Mouse (Mus musculus) neural tube, embryonic 14.5 days (tissue): Measurements from ENCODE around the gene Ppp5c. TPM values are rescaled to one million over a fixed set of nuclear protein-coding genes. Genes with fewer than 3 reads are reported as not detected.

Experiments used
- ATAC-seq: fragments of 200-750 bp; cut with Nextera tagmentation; 2 replicates; pipeline ENCODE4 v1.8.0; 2017; ENCODE audit warnings: low read depth, mild to moderate bottlenecking, moderate TSS enrichment, moderate library complexity
- H3K27ac ChIP-seq: fragments of 300-500 bp; sonication (generic); 2 replicates; pipeline ENCODE4 v1.5.1; 2014; ENCODE audit warnings: low read depth, mild to moderate bottlenecking, control low read depth, low read length, moderate library complexity, mixed read lengths
- H3K27me3 ChIP-seq: fragments of 300-500 bp; sonication (generic); 2 replicates; pipeline ENCODE4 v1.6.1; 2014; ENCODE audit warnings: low read length; ENCODE audit not compliant: control insufficient read depth, insufficient read depth
- H3K36me3 ChIP-seq: fragments of 300-500 bp; sonication (generic); 2 replicates; pipeline ENCODE4 v1.6.1; 2014; ENCODE audit warnings: low read length, mixed read lengths; ENCODE audit not compliant: control insufficient read depth, insufficient read depth
- H3K4me1 ChIP-seq: fragments of 300-500 bp; sonication (generic); 2 replicates; pipeline ENCODE4 v1.6.1; 2014; ENCODE audit warnings: low read length; ENCODE audit not compliant: control insufficient read depth, insufficient read depth
- H3K4me2 ChIP-seq: fragments of 300-500 bp; sonication (generic); 2 replicates; pipeline ENCODE4 v1.6.1; 2014; ENCODE audit warnings: mild to moderate bottlenecking, low read depth, low read length, control low read depth
- H3K4me3 ChIP-seq: fragments of 300-500 bp; sonication (generic); 2 replicates; pipeline ENCODE4 v1.5.1; 2014; ENCODE audit warnings: low read depth, low read length, control low read depth, mixed read lengths
- H3K9ac ChIP-seq: fragments of 300-500 bp; sonication (generic); replicated peaks from 2 replicates; pipeline ENCODE4 v1.6.1; 2014; ENCODE audit warnings: low read depth, mild to moderate bottlenecking, control low read depth, low read length, mixed read lengths
- H3K9me3 ChIP-seq: fragments of 300-500 bp; sonication (generic); 2 replicates; pipeline ENCODE4 v1.6.1; 2016; ENCODE audit warnings: low read length; ENCODE audit not compliant: control insufficient read depth
- WGBS: fragments of 180-500 bp; shearing (Covaris S2); extraction: QIAGEN DNeasy Blood & Tissue Kit; methylation state at CpG from one replicate; pipeline ENCODE4 v1.1.7; 2014; 5-methylcytosine and 5-hydroxymethylcytosine counted together
- polyA plus RNA-seq: library from polyadenylated mRNA; unstranded; fragments of >200 nt; fragmentation: Nextera tagmentation; extraction: Ambion mirVana; gene quantifications from 2 replicates; pipeline ENCODE4 v1.2.1, GENCODE M21; 2014

Gene Ppp5c
- polyA plus RNA-seq, 1 experiment from 2014 or later = 121 TPM

GRCm38 (mm10) chr7:16980348-16980747, 47.4 kb downstream of the Ppp5c start:
- Histone ChIP-seq H3K36me3 (no peaks in the 10 kb centered on the region), H3K27me3 (no peaks in the 10 kb centered on the region), H3K4me3 (no peak overlapping the region), H3K9me3 (no peaks in the 10 kb centered on the region), H3K4me1 (peaks cover 18% of the 10 kb centered on the region), H3K4me2 (peak overlapping the region; percentile 33), H3K27ac (peak overlapping the region; percentile 46), H3K9ac (no peak overlapping the region)
- WGBS = 1% methylated on average over 12 of the region's 12 CpGs
- ATAC-seq = no peak; the same call in 1 of the 2 replicates

DNA sequence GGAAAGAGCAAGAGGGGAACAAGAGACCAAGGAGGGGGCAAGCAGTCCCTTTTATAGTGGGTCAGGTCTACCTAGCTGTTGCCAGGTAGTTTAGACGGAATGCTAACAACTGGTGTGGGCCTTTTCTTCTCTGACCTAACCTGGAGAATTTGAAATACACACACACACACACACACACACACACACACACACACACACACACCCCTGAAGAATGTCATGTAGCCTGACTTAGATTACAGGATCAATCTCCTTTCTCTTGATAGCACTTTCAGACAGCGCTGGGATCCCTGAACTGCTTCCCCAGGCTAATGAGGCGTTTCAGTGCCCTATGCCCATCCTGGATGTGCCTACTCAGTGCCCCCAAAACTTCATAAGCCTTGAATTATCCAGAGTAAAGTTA, 49.1 kb downstream of the Ppp5c start:
- WGBS = 89% methylated on average over 3 of the region's 3 CpGs
- Histone ChIP-seq H3K9me3 (no peaks in the 10 kb centered on the region), H3K9ac (no peak overlapping the region), H3K36me3 (no peaks in the 10 kb centered on the region), H3K4me1 (peaks cover 12% of the 10 kb centered on the region), H3K4me3 (no peak overlapping the region), H3K27ac (no peak overlapping the region), H3K4me2 (no peak overlapping the region), H3K27me3 (no peaks in the 10 kb centered on the region)
- ATAC-seq = no peak

DNA sequence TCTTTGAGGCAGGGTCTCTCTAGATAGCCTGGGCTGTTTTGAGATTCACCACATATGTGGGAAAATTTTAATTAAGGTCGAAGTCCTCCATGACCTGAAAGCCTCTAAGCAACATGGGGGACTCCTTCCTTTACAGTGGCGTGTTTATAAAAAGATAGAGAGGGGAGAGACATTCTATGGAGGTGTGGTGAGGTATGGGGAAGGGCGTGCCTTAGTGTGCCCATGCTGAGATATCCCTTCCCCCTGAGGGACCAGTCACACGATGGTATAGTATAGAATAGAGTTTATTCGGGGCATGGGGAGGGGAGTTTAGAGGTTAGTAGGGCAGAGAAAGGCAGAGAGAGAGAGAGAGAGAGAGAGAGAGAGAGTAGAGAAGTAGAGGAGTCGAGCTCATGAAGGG, 49.6 kb downstream of the Ppp5c start:
- no peaks in the 10 kb centered on the region for H3K9me3 ChIP-seq
- no peak overlapping the region for H3K4me3 ChIP-seq
- H3K27ac ChIP-seq = no peak overlapping the region
- peaks cover 8% of the 10 kb centered on the region for H3K4me1 ChIP-seq
- no peak for ATAC-seq
- 70% methylated on average over 6 of the region's 6 CpGs for WGBS
- no peaks in the 10 kb centered on the region for H3K36me3 ChIP-seq
- no peaks in the 10 kb centered on the region for H3K27me3 ChIP-seq
- no peak overlapping the region for H3K4me2 ChIP-seq
- H3K9ac ChIP-seq = no peak overlapping the region

DNA sequence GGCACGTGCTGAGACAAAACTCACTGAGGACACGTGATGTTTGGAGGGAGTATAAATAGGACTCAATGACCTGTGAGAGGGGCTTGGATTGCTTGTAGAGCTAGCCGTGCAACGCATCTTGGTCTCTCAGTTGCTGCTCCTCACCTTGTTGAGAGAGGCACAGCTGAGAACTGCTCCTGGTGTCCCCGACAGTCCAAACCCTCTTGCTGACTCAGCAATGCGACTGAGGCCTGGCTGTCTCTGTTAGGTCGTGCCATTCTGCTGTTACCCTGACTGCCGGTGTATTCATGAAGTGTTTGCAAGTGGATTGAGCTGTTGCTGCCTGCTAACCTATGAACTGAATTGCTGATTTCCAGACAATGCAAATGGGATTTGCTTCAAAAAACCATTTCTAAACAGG, 51.4 kb downstream of the Ppp5c start:
- no peak overlapping the region for H3K4me2 ChIP-seq
- no peaks in the 10 kb centered on the region for H3K4me1 ChIP-seq
- no peak for ATAC-seq
- no peak overlapping the region for H3K4me3 ChIP-seq
- 59% methylated on average over 8 of the region's 8 CpGs for WGBS
- no peaks in the 10 kb centered on the region for H3K9me3 ChIP-seq
- H3K36me3 ChIP-seq = no peaks in the 10 kb centered on the region
- no peak overlapping the region for H3K27ac ChIP-seq
- H3K27me3 ChIP-seq = no peaks in the 10 kb centered on the region
- H3K9ac ChIP-seq = no peak overlapping the region

DNA sequence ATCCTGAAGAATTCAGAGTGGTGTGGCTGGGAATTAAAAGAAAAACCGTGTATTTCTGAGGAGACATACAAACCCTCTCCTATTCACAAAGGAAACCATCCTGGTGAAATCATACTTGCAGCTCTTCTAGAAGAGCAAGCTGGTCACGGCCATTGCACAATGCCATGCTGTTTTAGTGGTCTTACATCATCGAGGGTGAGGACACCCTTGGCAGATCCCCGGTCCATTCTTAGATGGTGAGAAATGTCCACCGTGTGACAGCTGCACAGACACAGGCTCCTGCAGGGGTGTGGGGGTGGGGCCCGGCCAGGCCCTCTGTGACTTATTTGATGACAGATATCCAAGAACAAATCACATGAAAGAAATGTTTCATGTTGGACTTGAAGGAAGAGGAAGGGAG, 53.7 kb downstream of the Ppp5c start:
- ATAC-seq = no peak

GRCm38 (mm10) chr7:16971160-16971559, 56.6 kb downstream of the Ppp5c start:
- H3K9me3 ChIP-seq = no peaks in the 10 kb centered on the region
- no peaks in the 10 kb centered on the region for H3K36me3 ChIP-seq
- no peak overlapping the region for H3K9ac ChIP-seq
- no peak overlapping the region for H3K4me2 ChIP-seq
- H3K27me3 ChIP-seq = no peaks in the 10 kb centered on the region
- no peak overlapping the region for H3K27ac ChIP-seq
- 84% methylated on average over 3 of the region's 3 CpGs for WGBS
- ATAC-seq = no peak
- H3K4me3 ChIP-seq = no peak overlapping the region
- no peaks in the 10 kb centered on the region for H3K4me1 ChIP-seq

More for the DNA sequence above, 53.7 kb downstream of the Ppp5c start:
- no peak overlapping the region for H3K27ac ChIP-seq
- no peak overlapping the region for H3K4me3 ChIP-seq
- 43% methylated on average over 6 of the region's 6 CpGs for WGBS
- H3K27me3 ChIP-seq = no peaks in the 10 kb centered on the region
- H3K4me2 ChIP-seq = no peak overlapping the region
- no peak overlapping the region for H3K9ac ChIP-seq
- H3K4me1 ChIP-seq = no peaks in the 10 kb centered on the region
- H3K36me3 ChIP-seq = no peaks in the 10 kb centered on the region
- no peaks in the 10 kb centered on the region for H3K9me3 ChIP-seq

GRCm38 (mm10) chr7:16968414-16968813, 59.3 kb downstream of the Ppp5c start:
- Histone ChIP-seq H3K9ac (no peak overlapping the region), H3K9me3 (no peaks in the 10 kb centered on the region), H3K4me2 (no peak overlapping the region), H3K27ac (no peak overlapping the region), H3K4me3 (no peak overlapping the region), H3K27me3 (no peaks in the 10 kb centered on the region), H3K36me3 (no peaks in the 10 kb centered on the region), H3K4me1 (no peaks in the 10 kb centered on the region)
- ATAC-seq = no peak
- 89% methylated on average over 6 of the region's 6 CpGs for whole genome bisulfite sequencing

- H3K27ac ChIP-seq = no peak overlapping the region
- no peaks in the 10 kb centered on the region for H3K9me3 ChIP-seq
- no peaks in the 10 kb centered on the region for H3K27me3 ChIP-seq
- no peaks in the 10 kb centered on the region for H3K36me3 ChIP-seq
- ATAC-seq = no peak
- H3K9ac ChIP-seq = no peak overlapping the region
- peak overlapping the region; percentile 17; the same call in 1 of the 2 replicates for H3K4me2 ChIP-seq
- H3K4me1 ChIP-seq = peaks cover 28% of the 10 kb centered on the region
- 84% methylated on average over 5 of the region's 5 CpGs for WGBS
- no peak overlapping the region for H3K4me3 ChIP-seq
These were observed 66.0 kb downstream of the Ppp5c start for GRCm38 (mm10) chr7:16961678-16962077.

GRCm38 (mm10) chr7:16959539-16960187, 68.1 kb downstream of the Ppp5c start, which contains the start of gene Pnmal1:
TSS of gene Pnmal1 (plus strand) at chr7:16959679.
- peaks cover 32% of the 10 kb centered on the region for H3K4me1 ChIP-seq
- peak within 1 kb of the TSS; percentile 86 for H3K27ac ChIP-seq
- peak within 1 kb of the TSS; percentile 58 for H3K9ac ChIP-seq
- no peaks in the 10 kb centered on the region for H3K9me3 ChIP-seq
- H3K27me3 ChIP-seq = no peaks in the 10 kb centered on the region
- ATAC-seq = peak; percentile 94
- peak within 1 kb of the TSS; percentile 38 for H3K4me3 ChIP-seq
- no peaks in the 10 kb centered on the region for H3K36me3 ChIP-seq
- WGBS = 9% methylated on average over 17 of the region's 17 CpGs
- H3K4me2 ChIP-seq = peak within 1 kb of the TSS; percentile 66
